Mouse (Mus musculus): ENCODE results near the gene Ctss. TPM values are rescaled to one million over a fixed set of nuclear protein-coding genes. Genes with fewer than 3 reads are reported as not detected.

Ctss gene
- polyA plus RNA-seq, 1 experiment = 70.6 TPM

- 39% methylated on average over 10 of the region's 10 CpGs for WGBS
- Histone ChIP-seq H3K27ac (ENCODE audit: control insufficient read depth, insufficient read depth, low read length) (no peak overlapping the region), H3K27me3 (ENCODE audit: control insufficient read depth, insufficient read depth, low read length) (no peaks in the 10 kb centered on the region), H3K4me1 (replicated peaks; ENCODE audit: control insufficient read depth, insufficient read depth, low read length) (peaks cover 12% of the 10 kb centered on the region), H3K4me3 (ENCODE audit: control insufficient read depth, insufficient read depth, low read length) (no peak overlapping the region), H3K36me3 (ENCODE audit: control insufficient read depth, insufficient read depth, low read length) (no peaks in the 10 kb centered on the region)
- TF ChIP-seq CTCF (IDR thresholded peaks at IDR 0.05; ENCODE audit: borderline replicate concordance, control insufficient read depth, extremely low read depth, insufficient read depth, low read length, poor library complexity) (peak; percentile 55; the same call in 1 of the 2 replicates), POLR2A (IDR thresholded peaks at IDR 0.05; ENCODE audit: control insufficient read depth, extremely low read depth, insufficient read depth, low read length, poor library complexity) (no peak)
- peak; percentile 64 for DNase-seq
These were observed 9.1 kb upstream of the Ctss start for GRCm38 (mm10) chr3:95517493-95517898.

GRCm38 (mm10) chr3:95518891-95519290 is 7.7 kb upstream of the Ctss start:
- DNase-seq = no peak
- 29% methylated on average over 7 of the region's 7 CpGs for WGBS
- TF ChIP-seq CTCF (IDR thresholded peaks at IDR 0.05; ENCODE audit: borderline replicate concordance, control insufficient read depth, extremely low read depth, insufficient read depth, low read length, poor library complexity) = no peak
- no peak for TF ChIP-seq POLR2A (IDR thresholded peaks at IDR 0.05; ENCODE audit: control insufficient read depth, extremely low read depth, insufficient read depth, low read length, poor library complexity)
- Histone ChIP-seq H3K27ac (ENCODE audit: control insufficient read depth, insufficient read depth, low read length) (no peak overlapping the region), H3K4me3 (ENCODE audit: control insufficient read depth, insufficient read depth, low read length) (no peak overlapping the region), H3K36me3 (ENCODE audit: control insufficient read depth, insufficient read depth, low read length) (no peaks in the 10 kb centered on the region), H3K4me1 (replicated peaks; ENCODE audit: control insufficient read depth, insufficient read depth, low read length) (peaks cover 20% of the 10 kb centered on the region), H3K27me3 (ENCODE audit: control insufficient read depth, insufficient read depth, low read length) (no peaks in the 10 kb centered on the region)

- DNase-seq = no peak
- H3K4me1 ChIP-seq (replicated peaks; ENCODE audit: control insufficient read depth, insufficient read depth, low read length) = peaks cover 20% of the 10 kb centered on the region
- no peaks in the 10 kb centered on the region for H3K36me3 ChIP-seq (ENCODE audit: control insufficient read depth, insufficient read depth, low read length)
- H3K4me3 ChIP-seq (ENCODE audit: control insufficient read depth, insufficient read depth, low read length) = no peak overlapping the region
- no peak for TF ChIP-seq POLR2A (IDR thresholded peaks at IDR 0.05; ENCODE audit: control insufficient read depth, extremely low read depth, insufficient read depth, low read length, poor library complexity)
- no peak for TF ChIP-seq CTCF (IDR thresholded peaks at IDR 0.05; ENCODE audit: borderline replicate concordance, control insufficient read depth, extremely low read depth, insufficient read depth, low read length, poor library complexity)
- no peaks in the 10 kb centered on the region for H3K27me3 ChIP-seq (ENCODE audit: control insufficient read depth, insufficient read depth, low read length)
- no peak overlapping the region for H3K27ac ChIP-seq (ENCODE audit: control insufficient read depth, insufficient read depth, low read length)
- 90% methylated on average over 2 of the region's 2 CpGs for WGBS
These were observed 7.3 kb upstream of the Ctss start for GRCm38 (mm10) chr3:95519315-95519714.

- DNase-seq = no peak
- TF ChIP-seq CTCF (IDR thresholded peaks at IDR 0.05; ENCODE audit: borderline replicate concordance, control insufficient read depth, extremely low read depth, insufficient read depth, low read length, poor library complexity) (no peak), POLR2A (IDR thresholded peaks at IDR 0.05; ENCODE audit: control insufficient read depth, extremely low read depth, insufficient read depth, low read length, poor library complexity) (no peak)
These were observed 6.5 kb upstream of the Ctss start for GRCm38 (mm10) chr3:95520100-95520499.

GRCm38 (mm10) chr3:95521168-95521567 is 5.4 kb upstream of the Ctss start:
- Histone ChIP-seq H3K4me3 (ENCODE audit: control insufficient read depth, insufficient read depth, low read length) (0 out of 2 replicates have a peak overlapping the region, but pooled peaks have one; percentile 21), H3K36me3 (ENCODE audit: control insufficient read depth, insufficient read depth, low read length) (no peaks in the 10 kb centered on the region), H3K4me1 (replicated peaks; ENCODE audit: control insufficient read depth, insufficient read depth, low read length) (peaks cover 20% of the 10 kb centered on the region), H3K27me3 (ENCODE audit: control insufficient read depth, insufficient read depth, low read length) (no peaks in the 10 kb centered on the region), H3K27ac (ENCODE audit: control insufficient read depth, insufficient read depth, low read length) (no peak overlapping the region)
- 31% methylated on average over 10 of the region's 10 CpGs for WGBS
- TF ChIP-seq CTCF (IDR thresholded peaks at IDR 0.05; ENCODE audit: borderline replicate concordance, control insufficient read depth, extremely low read depth, insufficient read depth, low read length, poor library complexity) (no peak), POLR2A (IDR thresholded peaks at IDR 0.05; ENCODE audit: control insufficient read depth, extremely low read depth, insufficient read depth, low read length, poor library complexity) (no peak)
- peak; percentile 14 for DNase-seq

More at GRCm38 (mm10) chr3:95520100-95520499, 6.5 kb upstream of the Ctss start:
- H3K27me3 ChIP-seq (ENCODE audit: control insufficient read depth, insufficient read depth, low read length) = no peaks in the 10 kb centered on the region
- 91% methylated on average over 3 of the region's 3 CpGs for WGBS
- H3K4me1 ChIP-seq (replicated peaks; ENCODE audit: control insufficient read depth, insufficient read depth, low read length) = peaks cover 20% of the 10 kb centered on the region
- H3K36me3 ChIP-seq (ENCODE audit: control insufficient read depth, insufficient read depth, low read length) = no peaks in the 10 kb centered on the region
- H3K27ac ChIP-seq (ENCODE audit: control insufficient read depth, insufficient read depth, low read length) = no peak overlapping the region
- H3K4me3 ChIP-seq (ENCODE audit: control insufficient read depth, insufficient read depth, low read length) = no peak overlapping the region

- no peaks in the 10 kb centered on the region for H3K27me3 ChIP-seq (ENCODE audit: control insufficient read depth, insufficient read depth, low read length)
- peak; percentile 31 for DNase-seq
- WGBS = 3% methylated on average over 3 of the region's 3 CpGs
- peaks cover 24% of the 10 kb centered on the region for H3K4me1 ChIP-seq (replicated peaks; ENCODE audit: control insufficient read depth, insufficient read depth, low read length)
- H3K27ac ChIP-seq (ENCODE audit: control insufficient read depth, insufficient read depth, low read length) = no peak overlapping the region
- no peak overlapping the region for H3K4me3 ChIP-seq (ENCODE audit: control insufficient read depth, insufficient read depth, low read length)
- H3K36me3 ChIP-seq (ENCODE audit: control insufficient read depth, insufficient read depth, low read length) = no peaks in the 10 kb centered on the region
- no peak for TF ChIP-seq CTCF (IDR thresholded peaks at IDR 0.05; ENCODE audit: borderline replicate concordance, control insufficient read depth, extremely low read depth, insufficient read depth, low read length, poor library complexity)
- no peak for TF ChIP-seq POLR2A (IDR thresholded peaks at IDR 0.05; ENCODE audit: control insufficient read depth, extremely low read depth, insufficient read depth, low read length, poor library complexity)
These were observed 2.9 kb upstream of the Ctss start for GRCm38 (mm10) chr3:95523662-95524061.

GRCm38 (mm10) chr3:95524673-95525072 is 1.9 kb upstream of the Ctss start:
- Histone ChIP-seq H3K4me1 (replicated peaks; ENCODE audit: control insufficient read depth, insufficient read depth, low read length) (peaks cover 24% of the 10 kb centered on the region), H3K27ac (ENCODE audit: control insufficient read depth, insufficient read depth, low read length) (no peak overlapping the region), H3K4me3 (ENCODE audit: control insufficient read depth, insufficient read depth, low read length) (no peak overlapping the region), H3K36me3 (ENCODE audit: control insufficient read depth, insufficient read depth, low read length) (no peaks in the 10 kb centered on the region), H3K27me3 (ENCODE audit: control insufficient read depth, insufficient read depth, low read length) (no peaks in the 10 kb centered on the region)
- TF ChIP-seq CTCF (IDR thresholded peaks at IDR 0.05; ENCODE audit: borderline replicate concordance, control insufficient read depth, extremely low read depth, insufficient read depth, low read length, poor library complexity) (no peak), POLR2A (IDR thresholded peaks at IDR 0.05; ENCODE audit: control insufficient read depth, extremely low read depth, insufficient read depth, low read length, poor library complexity) (no peak)
- WGBS = 82% methylated on average over 2 of the region's 2 CpGs
- no peak for DNase-seq

All from thymus, adult 2 months (tissue).